Mouse (Mus musculus) liver, embryonic 13.5 days (tissue): ENCODE results near the gene Tnik. TPM values are rescaled to one million over a fixed set of nuclear protein-coding genes. Genes with fewer than 3 reads are reported as not detected.

Experiments
- microRNA-seq: library from miRNA; unstranded; fragments of <30 nt; microRNA quantifications from one replicate; pipeline ENCODE4, GENCODE M21; 2016
- polyA plus RNA-seq: library from polyadenylated mRNA; unstranded; fragments of >200 nt; fragmentation: Nextera tagmentation; extraction: Ambion mirVana; gene quantifications from 2 replicates; pipeline ENCODE4 v1.2.1, GENCODE M21; 2015

Tnik gene
- polyA plus RNA-seq, 1 experiment from 2014 or later: 1.8 TPM

Small RNA genes lying within 50 kb of the gene (microRNA-seq; reads per million reads assigned to microRNA genes)
- gene Mir466q: not detected
